In genomic region chr9:87557841-87558240, GRCm38 (mm10) we compare ENCODE assay signal across 13 mouse cellular contexts.
DNase-seq lines count a peak whose midpoint lies in the region; ATAC-seq lines count a peak whose summit lies in the region.
"Had no signal": no experiment of that assay in that cellular context is flagged by ENCODE, and none has a peak within 500 bp of the region (broad histone marks: within the 10 kb centered on the region; RNA-seq: fewer than 3 reads in every experiment).

No protein-coding gene starts in this region.

- ATAC-seq in heart, embryonic 12.5 days (ENCODE audit: insufficient number of reproducible peaks, low FRiP score) = peak; percentile 82
- ATAC-seq in hindbrain, embryonic 14.5 days (ENCODE audit: low FRiP score) = no peak
- ATAC-seq: intestine, embryonic 16.5 days; midbrain, embryonic 16.5 days had no signal

- H3K4me1 ChIP-seq in heart, embryonic 12.5 days (replicated peaks) = peaks cover 17% of the 10 kb centered on the region
- no peaks in the 10 kb centered on the region for H3K4me1 ChIP-seq in hindbrain, embryonic 14.5 days (replicated peaks; ENCODE audit: control insufficient read depth, insufficient read depth, low read length)
- H3K4me1 ChIP-seq in hindbrain, embryonic 10.5 days (replicated peaks) = peaks cover 8% of the 10 kb centered on the region

- no peaks in the 10 kb centered on the region for H3K36me3 ChIP-seq in heart, embryonic 12.5 days
- no peaks in the 10 kb centered on the region for H3K36me3 ChIP-seq in hindbrain, embryonic 14.5 days (replicated peaks; ENCODE audit: control insufficient read depth, insufficient read depth)
- no peaks in the 10 kb centered on the region for H3K36me3 ChIP-seq in hindbrain, embryonic 10.5 days

- H3K9me3 ChIP-seq in heart, embryonic 12.5 days (replicated peaks) = no peaks in the 10 kb centered on the region
- no peaks in the 10 kb centered on the region for H3K9me3 ChIP-seq in hindbrain, embryonic 14.5 days (ENCODE audit: control insufficient read depth, low read length)
- H3K9me3 ChIP-seq in hindbrain, embryonic 10.5 days = no peaks in the 10 kb centered on the region

- 20% methylated on average over 12 of the region's 12 CpGs for WGBS in heart, embryonic 12.5 days
- 88% methylated on average over 12 of the region's 12 CpGs for WGBS in hindbrain, embryonic 14.5 days
- WGBS in hindbrain, embryonic 10.5 days = 80% methylated on average over 12 of the region's 12 CpGs

- no peaks in the 10 kb centered on the region for H3K27me3 ChIP-seq in heart, embryonic 12.5 days (replicated peaks)
- H3K27me3 ChIP-seq in hindbrain, embryonic 14.5 days (ENCODE audit: control insufficient read depth, insufficient read depth, low read length) = no peaks in the 10 kb centered on the region
- no peaks in the 10 kb centered on the region for H3K27me3 ChIP-seq in hindbrain, embryonic 10.5 days (ENCODE audit: insufficient read depth, poor library complexity, severe bottlenecking)

- H3K9ac ChIP-seq in heart, embryonic 12.5 days = no peak overlapping the region
- no peak overlapping the region for H3K9ac ChIP-seq in hindbrain, embryonic 14.5 days

- peak overlapping the region; percentile 40 for H3K27ac ChIP-seq in heart, embryonic 12.5 days (ENCODE audit: poor library complexity, severe bottlenecking)
- no peak overlapping the region for H3K27ac ChIP-seq in hindbrain, embryonic 14.5 days
- no peak overlapping the region for H3K27ac ChIP-seq in hindbrain, embryonic 10.5 days
- H3K27ac ChIP-seq: heart, adult 2 months had no signal

- no peak for DNase-seq in heart, postnatal 25 days (ENCODE audit: low spot score)
- DNase-seq in right cerebral cortex, postnatal 4 days = peak; percentile 7
- no peak for DNase-seq in right cerebral cortex, postnatal 36 days (ENCODE audit: low spot score in 2 of 2)
- peak; percentile 2 to 6 for DNase-seq in heart, postnatal 14 days
- no peak for DNase-seq in hindbrain, embryonic 14.5 days (ENCODE audit: low spot score)
- no peak for DNase-seq in hindbrain, embryonic 10.5 days (ENCODE audit: low spot score)
- DNase-seq: adrenal gland, adult 8-10 months; cerebellum, adult 18-20 months; right cerebral cortex, postnatal 25 days had no signal

- intact Hi-C loops in heart, postnatal 25 days (cut with DNase I) = no loop called here
- intact Hi-C loops in heart, postnatal 14 days (cut with DNase I) = no loop called here

- peak overlapping the region; percentile 44 for H3K4me2 ChIP-seq in heart, embryonic 12.5 days
- H3K4me2 ChIP-seq in hindbrain, embryonic 14.5 days (replicated peaks) = no peak overlapping the region

- no peak overlapping the region for H3K4me3 ChIP-seq in heart, embryonic 12.5 days
- H3K4me3 ChIP-seq in hindbrain, embryonic 14.5 days (replicated peaks; ENCODE audit: low read length) = no peak overlapping the region
- no peak overlapping the region for H3K4me3 ChIP-seq in hindbrain, embryonic 10.5 days
- H3K4me3 ChIP-seq: heart, adult 2 months had no signal

Comparison
In these comparisons a context has a peak if more than half of its experiments do, and no peak if none do; other contexts are left out.
1. DNase-seq: peak in right cerebral cortex, postnatal 4 days (single experiment) and heart, postnatal 14 days (2 of 2); none in heart, postnatal 25 days (single experiment), right cerebral cortex, postnatal 36 days (0 of 2), hindbrain, embryonic 14.5 days (single experiment) and hindbrain, embryonic 10.5 days (single experiment).